Mouse (Mus musculus) kidney, embryonic 16.5 days (tissue): Measurements from ENCODE around the gene Pqbp1. TPM values are rescaled to one million over a fixed set of nuclear protein-coding genes. Genes with fewer than 3 reads are reported as not detected.

Experiments
- ATAC-seq: fragments of 200-750 bp; cut with Nextera tagmentation; 2 replicates; pipeline ENCODE4 v1.8.0; 2017; ENCODE audit warnings: moderate TSS enrichment; ENCODE audit not compliant: low FRiP score, low TSS enrichment
- H3K27ac ChIP-seq: fragments of 300-500 bp; sonication (generic); 2 replicates; pipeline ENCODE4 v1.5.1; 2014; ENCODE audit warnings: low read length
- H3K27me3 ChIP-seq: fragments of 300-500 bp; sonication (generic); 2 replicates; pipeline ENCODE4 v1.6.1; 2014; ENCODE audit warnings: low read length, control low read depth, mixed read lengths; ENCODE audit not compliant: insufficient read depth
- H3K36me3 ChIP-seq: fragments of 300-500 bp; sonication (generic); 2 replicates; pipeline ENCODE4 v1.6.1; 2014; ENCODE audit warnings: low read length, control low read depth, mixed read lengths; ENCODE audit not compliant: insufficient read depth
- H3K4me1 ChIP-seq: fragments of 300-500 bp; sonication (generic); 2 replicates; pipeline ENCODE4 v1.6.1; 2014; ENCODE audit warnings: low read length, control low read depth, mixed read lengths; ENCODE audit not compliant: insufficient read depth
- H3K4me2 ChIP-seq: fragments of 300-500 bp; sonication (generic); replicated peaks from 2 replicates; pipeline ENCODE4 v1.6.1; 2014; ENCODE audit warnings: low read depth, low read length
- H3K4me3 ChIP-seq: fragments of 300-500 bp; sonication (generic); 2 replicates; pipeline ENCODE4 v1.5.1; 2014; ENCODE audit warnings: mild to moderate bottlenecking, low read length
- H3K9ac ChIP-seq: fragments of 300-500 bp; sonication (generic); replicated peaks from 2 replicates; pipeline ENCODE4 v1.6.1; 2014; ENCODE audit warnings: low read length
- H3K9me3 ChIP-seq: fragments of 300-500 bp; sonication (generic); 2 replicates; pipeline ENCODE4 v1.6.1; 2016; ENCODE audit warnings: low read length, control low read depth
- WGBS: fragments of 180-500 bp; shearing (Covaris S2); extraction: QIAGEN DNeasy Blood & Tissue Kit; methylation state at CpG from one replicate; pipeline ENCODE4 v1.1.7; 2014; 5-methylcytosine and 5-hydroxymethylcytosine counted together
- polyA plus RNA-seq: library from polyadenylated mRNA; unstranded; fragments of >200 nt; fragmentation: Nextera tagmentation; extraction: Ambion mirVana; gene quantifications from 2 replicates; pipeline ENCODE4 v1.2.1, GENCODE M21; 2015

Pqbp1 gene
- polyA plus RNA-seq, 1 experiment from 2014 or later = 113 TPM

DNA sequence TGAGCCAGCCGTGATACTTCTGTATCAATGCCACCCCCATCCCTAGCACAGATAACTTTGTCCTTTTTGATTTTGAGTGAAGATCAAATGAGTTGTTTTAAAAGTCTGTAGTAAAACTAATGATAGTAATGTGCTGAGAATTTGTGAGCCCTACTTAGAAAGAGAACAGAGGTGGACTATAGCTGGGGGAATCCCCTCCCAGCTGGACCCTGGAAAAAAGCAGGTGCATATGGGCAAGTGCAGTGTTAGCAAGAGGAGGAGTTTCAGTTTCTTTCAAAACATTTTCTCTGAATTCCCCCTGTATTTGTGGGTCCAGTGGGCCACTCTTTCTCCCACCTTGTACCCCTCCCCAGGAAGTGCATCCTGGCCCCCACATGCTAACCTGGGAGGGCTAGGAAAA is 35.9 kb downstream of the Pqbp1 start:
- no peak overlapping the region for H3K27ac ChIP-seq
- H3K4me1 ChIP-seq = no peaks in the 10 kb centered on the region
- H3K9ac ChIP-seq = no peak overlapping the region
- WGBS = 90% methylated on average over 1 of the region's 1 CpGs
- no peak for ATAC-seq
- H3K4me2 ChIP-seq = no peak overlapping the region
- no peaks in the 10 kb centered on the region for H3K27me3 ChIP-seq
- no peaks in the 10 kb centered on the region for H3K9me3 ChIP-seq
- no peak overlapping the region for H3K4me3 ChIP-seq
- 0 out of 2 replicates have a peak, but pooled peaks cover 5% of the 10 kb centered on the region for H3K36me3 ChIP-seq

DNA sequence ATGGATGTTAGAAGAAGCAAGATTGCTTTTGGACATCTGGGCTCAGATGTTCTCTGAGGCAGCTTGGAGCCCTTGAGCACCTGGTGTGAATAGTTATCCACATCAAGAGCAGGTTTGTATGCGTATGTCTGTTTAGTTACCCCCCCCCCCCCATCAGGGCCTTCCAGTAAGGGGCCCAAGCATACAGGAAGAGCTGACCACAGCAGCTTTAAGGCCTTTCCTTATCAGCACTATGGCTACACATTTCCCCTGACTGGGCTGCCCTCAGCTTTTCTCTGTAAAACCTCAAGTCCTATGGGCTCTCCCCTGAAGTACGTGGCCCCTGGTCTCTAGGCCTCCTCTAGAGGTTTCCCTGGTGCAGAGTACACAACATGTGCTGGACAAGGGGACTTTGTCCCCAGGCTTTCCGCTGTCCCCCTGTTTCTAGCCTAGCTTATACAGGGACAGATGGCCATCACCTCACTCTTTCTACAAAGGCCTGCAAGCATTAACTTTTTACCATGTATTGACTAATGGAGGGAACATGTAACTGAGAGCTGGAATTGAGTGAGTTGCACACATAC is 39.8 kb downstream of the Pqbp1 start:
- H3K27me3 ChIP-seq = no peaks in the 10 kb centered on the region
- H3K4me2 ChIP-seq = no peak overlapping the region
- WGBS = 89% methylated on average over 3 of the region's 3 CpGs
- H3K27ac ChIP-seq = no peak overlapping the region
- no peak for ATAC-seq
- no peaks in the 10 kb centered on the region for H3K9me3 ChIP-seq
- no peak overlapping the region for H3K4me3 ChIP-seq
- no peaks in the 10 kb centered on the region for H3K4me1 ChIP-seq
- no peak overlapping the region for H3K9ac ChIP-seq
- no peaks in the 10 kb centered on the region for H3K36me3 ChIP-seq

DNA sequence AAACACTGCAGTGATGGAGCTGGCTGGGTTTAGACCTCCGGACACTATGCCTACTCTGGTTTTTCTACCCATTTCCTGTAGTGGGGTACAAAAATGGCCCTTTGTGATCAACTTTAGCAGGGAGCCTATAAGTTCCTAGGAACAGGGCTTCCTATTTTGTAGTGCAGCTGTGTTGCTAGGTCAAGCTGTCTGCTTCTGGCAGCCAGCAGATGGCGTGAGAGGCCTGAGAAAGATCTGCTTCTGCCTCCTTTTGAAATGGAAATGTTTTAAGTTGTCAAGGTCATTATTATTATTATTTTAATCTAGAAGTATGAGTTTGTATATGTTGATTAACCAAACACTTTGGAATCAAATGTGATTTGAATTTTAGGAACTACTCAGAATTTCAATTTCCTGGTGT is 44.5 kb downstream of the Pqbp1 start:
- WGBS = 41% methylated on average over 2 of the region's 2 CpGs
- H3K9ac ChIP-seq = no peak overlapping the region
- no peak overlapping the region for H3K4me2 ChIP-seq
- H3K27ac ChIP-seq = no peak overlapping the region
- no peak overlapping the region for H3K4me3 ChIP-seq
- no peaks in the 10 kb centered on the region for H3K36me3 ChIP-seq
- no peak for ATAC-seq
- no peaks in the 10 kb centered on the region for H3K9me3 ChIP-seq
- no peaks in the 10 kb centered on the region for H3K4me1 ChIP-seq
- H3K27me3 ChIP-seq = no peaks in the 10 kb centered on the region

DNA sequence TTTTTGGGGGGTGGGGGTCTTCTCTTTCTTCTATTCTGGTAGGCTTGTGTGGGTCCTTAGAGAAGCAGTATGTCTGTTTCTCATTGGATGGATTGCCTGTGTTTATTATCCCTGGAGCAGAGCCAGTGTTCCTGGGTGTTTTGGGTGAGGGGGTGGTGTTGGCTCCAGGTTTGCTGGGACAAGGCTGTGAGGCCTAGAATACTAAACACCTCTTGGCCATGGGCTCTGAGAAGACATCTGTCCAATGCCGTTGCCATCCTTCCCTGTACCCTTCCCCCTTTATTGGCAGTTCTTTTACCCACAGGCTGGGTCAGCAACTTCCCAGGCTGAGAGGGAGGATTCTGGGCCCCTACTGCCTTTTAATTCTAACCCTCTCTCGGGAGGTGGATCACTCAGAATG is 51.2 kb downstream of the Pqbp1 start:
- no peak overlapping the region for H3K9ac ChIP-seq
- H3K27me3 ChIP-seq = no peaks in the 10 kb centered on the region
- no peak for ATAC-seq
- H3K4me2 ChIP-seq = no peak overlapping the region
- WGBS = 67% methylated on average over 2 of the region's 2 CpGs
- no peak overlapping the region for H3K27ac ChIP-seq
- peaks cover 12% of the 10 kb centered on the region; the same call in 1 of the 2 replicates for H3K4me1 ChIP-seq
- H3K9me3 ChIP-seq = no peaks in the 10 kb centered on the region
- H3K4me3 ChIP-seq = no peak overlapping the region
- no peaks in the 10 kb centered on the region for H3K36me3 ChIP-seq

Other genes starting within 250 kb of the Pqbp1 start
- 14.1 and 14.7 TPM in 2 replicates for gene Prickle3, start 242.0 kb downstream of the Pqbp1 start, polyA plus RNA-seq
- gene Plp2, start 227.9 kb downstream of the Pqbp1 start, polyA plus RNA-seq = 170 and 179 TPM in 2 replicates
- 0.91 and 1.4 TPM in 2 replicates for gene Magix, start 218.0 kb downstream of the Pqbp1 start, polyA plus RNA-seq
- gene Gpkow, start 202.1 kb downstream of the Pqbp1 start, polyA plus RNA-seq = 47.6 and 50.4 TPM in 2 replicates
- 45.7 and 48.8 TPM in 2 replicates for gene Wdr45, start 184.9 kb downstream of the Pqbp1 start, polyA plus RNA-seq
- 0.59 TPM in 1 of 2 replicates, not detected in the other for gene Gm45208, start 177.0 kb downstream of the Pqbp1 start, polyA plus RNA-seq
- gene Praf2, start 170.8 kb downstream of the Pqbp1 start, polyA plus RNA-seq = 69.3 and 74.7 TPM in 2 replicates
- 17.4 and 19.6 TPM in 2 replicates for gene Ccdc120, start 148.4 kb downstream of the Pqbp1 start, polyA plus RNA-seq
- gene Tfe3, start 136.7 kb downstream of the Pqbp1 start, polyA plus RNA-seq = 30.9 and 31.4 TPM in 2 replicates
- gene Gripap1, start 109.5 kb downstream of the Pqbp1 start, polyA plus RNA-seq = 47.5 and 57.0 TPM in 2 replicates
- 1.7 and 1.9 TPM in 2 replicates for gene Kcnd1, start 77.0 kb downstream of the Pqbp1 start, polyA plus RNA-seq
- gene Otud5, start 57.9 kb downstream of the Pqbp1 start, polyA plus RNA-seq = 37.5 and 39.1 TPM in 2 replicates
- gene Pim2, start 21.0 kb downstream of the Pqbp1 start, polyA plus RNA-seq = 11.7 and 13.4 TPM in 2 replicates
- gene Slc35a2, start 15.2 kb downstream of the Pqbp1 start, polyA plus RNA-seq = 37.8 and 41.1 TPM in 2 replicates
- 182 and 184 TPM in 2 replicates for gene Timm17b, start 88 bp upstream of the Pqbp1 start, polyA plus RNA-seq
- not detected in 2 replicates for gene Gm10491, start 8.6 kb upstream of the Pqbp1 start, polyA plus RNA-seq
- not detected in 2 replicates for gene Gm10490, start 10.3 kb upstream of the Pqbp1 start, polyA plus RNA-seq
- gene Pcsk1n, start 20.6 kb upstream of the Pqbp1 start, polyA plus RNA-seq = 1.4 and 2.3 TPM in 2 replicates
- not detected in 2 replicates for gene Eras, start 29.3 kb upstream of the Pqbp1 start, polyA plus RNA-seq
- 65.3 and 69.8 TPM in 2 replicates for gene Hdac6, start 48.6 kb upstream of the Pqbp1 start, polyA plus RNA-seq
- 0.58 and 0.69 TPM in 2 replicates for gene Gata1, start 78.8 kb upstream of the Pqbp1 start, polyA plus RNA-seq
- 0.34 and 0.64 TPM in 2 replicates for gene Glod5, start 119.2 kb upstream of the Pqbp1 start, polyA plus RNA-seq
- gene Suv39h1, start 175.5 kb upstream of the Pqbp1 start, polyA plus RNA-seq = 66.5 and 70.7 TPM in 2 replicates
- gene Was, start 191.2 kb upstream of the Pqbp1 start, polyA plus RNA-seq = 0.11 and 0.18 TPM in 2 replicates
- 29.0 and 29.6 TPM in 2 replicates for gene Wdr13, start 233.6 kb upstream of the Pqbp1 start, polyA plus RNA-seq
- gene Rbm3, start 246.6 kb upstream of the Pqbp1 start, polyA plus RNA-seq = 433 and 441 TPM in 2 replicates